Mouse (Mus musculus): ENCODE measurements around the gene B4galnt2.

DNA sequence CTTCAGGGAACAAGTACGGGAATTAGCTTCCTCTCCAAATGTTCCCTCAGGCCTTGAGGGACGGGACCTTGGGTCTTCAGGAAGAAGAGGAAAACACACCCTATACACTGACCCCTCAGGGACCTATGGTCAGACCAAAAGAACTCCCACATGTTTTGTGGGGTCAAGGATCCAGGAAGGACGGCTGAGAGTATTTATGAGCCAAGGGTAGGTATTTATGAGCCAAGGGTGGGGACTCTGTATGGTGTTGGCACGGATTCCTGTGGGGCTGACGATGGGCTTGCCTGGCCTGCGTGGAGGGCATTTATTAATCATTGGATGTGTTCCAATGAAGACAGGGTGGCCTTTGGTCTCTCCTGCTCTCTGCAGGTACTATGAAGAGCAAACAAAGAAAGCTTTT, 78.3 kb downstream of the B4galnt2 start:
- no peak for TF ChIP-seq CTCF (IDR thresholded peaks at IDR 0.05; ENCODE audit: borderline replicate concordance, insufficient read depth, low read length)
- TF ChIP-seq POLR2A (IDR thresholded peaks at IDR 0.05; ENCODE audit: low read depth, low read length), result no peak

Data from embryonic fibroblast, embryonic 13.5 days (primary cell).